Mouse (Mus musculus) erythroid progenitor cell, adult 5-6 weeks (primary cell): ENCODE measurements around the gene Pgpep1. TPM values are rescaled to one million over a fixed set of nuclear protein-coding genes. Genes with fewer than 3 reads are reported as not detected.

Experiments used
- ATAC-seq: replicated peaks from 2 replicates; pipeline ENCODE4 v1.8.0; 2016; ENCODE audit warnings: moderate number of reproducible peaks, mild to moderate bottlenecking, moderate TSS enrichment, inconsistent platforms; ENCODE audit not compliant: poor library complexity, low FRiP score, severe bottlenecking
- total RNA-seq, 2 experiments: library from RNA; stranded (forward) in 1 of 2; stranded (reverse) in 1 of 2; fragments of 150-400 nt in 1 of 2; fragments of 186-747, 209-891 nt in 1 of 2; gene quantifications; 2 replicates each; pipeline versions ENCODE4 v1.2.3 to v1.2.4; 2015 to 2017; ENCODE audit warnings: low replicate concordance in 2 of 2

The Pgpep1 gene
- 0.36 and 6.3 TPM in 2 replicates for total RNA-seq (2015; ENCODE audit: low replicate concordance)
- under 0.01 and 3.0 TPM in 2 replicates for total RNA-seq (2017; ENCODE audit: low replicate concordance)

- no peak for ATAC-seq
These were observed at the start of gene Pgpep1 for GRCm38 (mm10) chr8:70660273-70660725. Gene Pgpep1, minus strand, starts transcription at chr8:70660388.

GRCm38 (mm10) chr8:70709794-70710193 lies 49.6 kb upstream of the Pgpep1 start:
- ATAC-seq: no peak

GRCm38 (mm10) chr8:70708281-70708680 lies 48.1 kb upstream of the Pgpep1 start:
- no peak for ATAC-seq

GRCm38 (mm10) chr8:70703287-70703686 lies 43.1 kb upstream of the Pgpep1 start, which contains the start of gene Iqcn:
Gene Iqcn, plus strand, starts transcription at chr8:70703457.
- no peak for ATAC-seq

GRCm38 (mm10) chr8:70702842-70703182 lies 42.6 kb upstream of the Pgpep1 start:
- ATAC-seq: no peak

- ATAC-seq: no peak
These were observed 42.0 kb upstream of the Pgpep1 start for GRCm38 (mm10) chr8:70701982-70702841.

- ATAC-seq: no peak
These were observed 41.1 kb upstream of the Pgpep1 start for GRCm38 (mm10) chr8:70701048-70701981.

GRCm38 (mm10) chr8:70700555-70700922 lies 40.4 kb upstream of the Pgpep1 start:
- ATAC-seq: peak; percentile 36

GRCm38 (mm10) chr8:70699834-70700554 lies 39.8 kb upstream of the Pgpep1 start:
- 0 out of 2 replicates have a peak, but pooled peaks have one; percentile 9 for ATAC-seq

- no peak for ATAC-seq
These were observed 39.1 kb upstream of the Pgpep1 start for GRCm38 (mm10) chr8:70699116-70699833.

GRCm38 (mm10) chr8:70698310-70699109 lies 38.3 kb upstream of the Pgpep1 start, which contains the start of gene Jund:
Gene Jund, plus strand, starts transcription at chr8:70698949.
- ATAC-seq: peak; percentile 74

- no peak for ATAC-seq
These were observed 37.4 kb upstream of the Pgpep1 start for GRCm38 (mm10) chr8:70697366-70698250.

- ATAC-seq: no peak
These were observed 36.8 kb upstream of the Pgpep1 start for GRCm38 (mm10) chr8:70696946-70697345.

- ATAC-seq: peak; percentile 44
These were observed 36.1 kb upstream of the Pgpep1 start for GRCm38 (mm10) chr8:70696019-70696885.

- peak; percentile 12; the same call in 1 of the 2 replicates for ATAC-seq
These were observed 35.3 kb upstream of the Pgpep1 start for GRCm38 (mm10) chr8:70695318-70696018.

GRCm38 (mm10) chr8:70693636-70694035 lies 33.4 kb upstream of the Pgpep1 start:
- ATAC-seq: no peak
